ENCODE assay signal across 17 mouse cellular contexts in the genomic region with DNA sequence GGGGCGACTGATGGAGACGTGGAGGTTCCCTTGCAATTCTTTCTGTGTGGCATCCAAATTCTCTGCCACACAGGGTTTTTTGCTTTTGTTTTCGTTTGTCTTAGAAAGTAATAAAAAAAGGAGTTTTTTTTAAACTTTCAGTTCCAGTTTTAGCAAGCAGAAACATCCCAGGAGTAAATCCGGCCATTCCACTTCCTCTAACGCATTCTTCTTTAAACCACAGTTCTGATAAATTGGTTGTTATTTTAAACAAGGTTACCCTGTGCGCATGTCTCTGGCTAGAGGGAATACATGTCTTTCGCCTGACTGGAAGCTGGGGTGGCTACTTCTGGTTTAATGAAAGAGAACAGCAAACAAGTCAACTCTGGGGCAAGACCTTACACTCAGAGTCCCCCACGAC. TPM values are rescaled to one million over a fixed set of nuclear protein-coding genes. Genes with fewer than 3 reads are reported as not detected.
DNase-seq lines count a peak whose midpoint lies in the region; ATAC-seq and TF ChIP-seq lines count a peak whose summit lies in the region.
"Had no signal": no experiment of that assay in that cellular context is flagged by ENCODE, and none has a peak within 500 bp of the region (broad histone marks: within the 10 kb centered on the region; RNA-seq: fewer than 3 reads in every experiment).

No protein-coding gene starts in this region.

- ATAC-seq in lung, embryonic 16.5 days (ENCODE audit: low read depth) = no peak
- no peak for ATAC-seq in lung, postnatal 0 days
- ATAC-seq: midbrain, embryonic 13.5 days had no signal

- H3K4me3 ChIP-seq in kidney, adult 2 months (ENCODE audit: insufficient read depth, low read depth, low read length) = no peak overlapping the region
- no peak overlapping the region for H3K4me3 ChIP-seq in lung, embryonic 16.5 days (ENCODE audit: low read length)
- H3K4me3 ChIP-seq in lung, postnatal 0 days (ENCODE audit: low read depth, low read length) = no peak overlapping the region
- H3K4me3 ChIP-seq in embryonic fibroblast, embryonic 13.5 days (ENCODE audit: insufficient read depth, low read length) = no peak overlapping the region
- H3K4me3 ChIP-seq in small intestine, adult 2 months (ENCODE audit: low read depth, low read length) = no peak overlapping the region
- H3K4me3 ChIP-seq: embryonic facial prominence, embryonic 12.5 days; forebrain, embryonic 10.5 days; heart, adult 2 months; hindbrain, embryonic 10.5 days; midbrain, embryonic 13.5 days had no signal

- H3K36me3 ChIP-seq in kidney, adult 2 months (ENCODE audit: control insufficient read depth, insufficient read depth, low read length) = no peaks in the 10 kb centered on the region
- no peaks in the 10 kb centered on the region for H3K36me3 ChIP-seq in lung, embryonic 16.5 days (ENCODE audit: control insufficient read depth, insufficient read depth, low read length)
- no peaks in the 10 kb centered on the region for H3K36me3 ChIP-seq in lung, postnatal 0 days (ENCODE audit: insufficient read depth, low read length)
- no peaks in the 10 kb centered on the region for H3K36me3 ChIP-seq in small intestine, adult 2 months (ENCODE audit: control insufficient read depth, insufficient read depth, low read length)
- H3K36me3 ChIP-seq: embryonic facial prominence, embryonic 12.5 days; forebrain, embryonic 10.5 days; hindbrain, embryonic 10.5 days; midbrain, embryonic 13.5 days had no signal

- no peak for TF ChIP-seq EP300 in lung, postnatal 0 days (IDR thresholded peaks at IDR 0.05)

- DNase-seq in kidney, adult 2 months = peak; percentile 23
- no peak for DNase-seq in kidney, adult 11 months
- DNase-seq in lung, postnatal 0 days (ENCODE audit: low spot score) = no peak
- DNase-seq in embryo, embryonic 11 days = no peak
- DNase-seq: adrenal gland, postnatal 10 days; cerebellum, postnatal 14 days; heart, adult 2 months; left cerebral cortex, postnatal 4 days; lung, adult 18-20 months had no signal

- 0 out of 2 replicates have a peak overlapping the region, but pooled peaks have one; percentile 13 for H3K9ac ChIP-seq in lung, embryonic 16.5 days (ENCODE audit: low read length)
- no peak overlapping the region for H3K9ac ChIP-seq in lung, postnatal 0 days (replicated peaks; ENCODE audit: low read depth)
- H3K9ac ChIP-seq: embryonic facial prominence, embryonic 12.5 days; midbrain, embryonic 13.5 days had no signal

- H3K4me2 ChIP-seq in lung, embryonic 16.5 days (ENCODE audit: low read depth, low read length) = no peak overlapping the region
- no peak overlapping the region for H3K4me2 ChIP-seq in lung, postnatal 0 days (replicated peaks; ENCODE audit: low read depth, low read length)
- H3K4me2 ChIP-seq: embryonic facial prominence, embryonic 12.5 days; midbrain, embryonic 13.5 days had no signal

- TF ChIP-seq POLR2A in kidney, adult 2 months (IDR thresholded peaks at IDR 0.05; ENCODE audit: low read depth, low read length) = no peak
- no peak for TF ChIP-seq POLR2A in embryonic fibroblast, embryonic 13.5 days (IDR thresholded peaks at IDR 0.05; ENCODE audit: low read depth, low read length)
- no peak for TF ChIP-seq POLR2A in small intestine, adult 2 months (IDR thresholded peaks at IDR 0.05; ENCODE audit: low read depth, low read length)

- no peak for TF ChIP-seq CTCF in kidney, adult 2 months (conservative IDR thresholded peaks at IDR 0.05; ENCODE audit: insufficient read depth, insufficient read length, low read depth, low read length)
- no peak for TF ChIP-seq CTCF in lung, postnatal 0 days (IDR thresholded peaks at IDR 0.05)
- no peak for TF ChIP-seq CTCF in embryonic fibroblast, embryonic 13.5 days (IDR thresholded peaks at IDR 0.05; ENCODE audit: borderline replicate concordance, insufficient read depth, low read length)
- TF ChIP-seq CTCF in small intestine, adult 2 months (IDR thresholded peaks at IDR 0.05; ENCODE audit: extremely low read depth, insufficient read length, insufficient replicate concordance, low read depth, low read length) = no peak

- 64% methylated on average over 8 of the region's 8 CpGs for WGBS in kidney, adult 2 months
- 36% methylated on average over 8 of the region's 8 CpGs for WGBS in lung, embryonic 16.5 days
- WGBS in lung, postnatal 0 days = 38% methylated on average over 8 of the region's 8 CpGs
- 76% methylated on average over 8 of the region's 8 CpGs for WGBS in small intestine, adult 2 months

- peaks cover 3% of the 10 kb centered on the region; the same call in 1 of the 2 replicates for H3K4me1 ChIP-seq in kidney, adult 2 months (ENCODE audit: control insufficient read depth, insufficient read depth, low read length)
- peaks cover 7% of the 10 kb centered on the region; the same call in 1 of the 2 replicates for H3K4me1 ChIP-seq in lung, embryonic 16.5 days (replicated peaks; ENCODE audit: control insufficient read depth, insufficient read depth, low read length)
- H3K4me1 ChIP-seq in lung, postnatal 0 days (ENCODE audit: insufficient read depth, low read depth, low read length) = no peaks in the 10 kb centered on the region
- H3K4me1 ChIP-seq in embryonic fibroblast, embryonic 13.5 days (ENCODE audit: control insufficient read depth, insufficient read depth, low read length) = peaks cover 10% of the 10 kb centered on the region
- peaks cover 19% of the 10 kb centered on the region for H3K4me1 ChIP-seq in small intestine, adult 2 months (ENCODE audit: control insufficient read depth, insufficient read depth, insufficient read length, low read length)

- no peaks in the 10 kb centered on the region for H3K9me3 ChIP-seq in lung, embryonic 16.5 days (ENCODE audit: control insufficient read depth, low read length)
- no peaks in the 10 kb centered on the region for H3K9me3 ChIP-seq in lung, postnatal 0 days (ENCODE audit: low read length)
- H3K9me3 ChIP-seq: embryonic facial prominence, embryonic 12.5 days; forebrain, embryonic 10.5 days; hindbrain, embryonic 10.5 days; midbrain, embryonic 13.5 days had no signal

- no peaks in the 10 kb centered on the region for H3K27me3 ChIP-seq in kidney, adult 2 months (replicated peaks; ENCODE audit: control insufficient read depth, insufficient read depth, low read length)
- H3K27me3 ChIP-seq in lung, embryonic 16.5 days (ENCODE audit: control insufficient read depth, insufficient read depth, low read depth, low read length) = no peaks in the 10 kb centered on the region
- no peaks in the 10 kb centered on the region for H3K27me3 ChIP-seq in lung, postnatal 0 days (replicated peaks; ENCODE audit: insufficient read depth, low read length)
- no peaks in the 10 kb centered on the region for H3K27me3 ChIP-seq in small intestine, adult 2 months (ENCODE audit: control insufficient read depth, insufficient read depth, low read length)
- H3K27me3 ChIP-seq: embryonic facial prominence, embryonic 12.5 days; midbrain, embryonic 13.5 days had no signal

- H3K27ac ChIP-seq in kidney, adult 2 months (ENCODE audit: insufficient read depth, low read depth, low read length) = no peak overlapping the region
- H3K27ac ChIP-seq in lung, embryonic 16.5 days (ENCODE audit: low read length) = no peak overlapping the region
- H3K27ac ChIP-seq in lung, postnatal 0 days (ENCODE audit: low read length) = no peak overlapping the region
- H3K27ac ChIP-seq in embryonic fibroblast, embryonic 13.5 days (ENCODE audit: insufficient read depth, low read length) = peak overlapping the region; percentile 37; the same call in 1 of the 2 replicates
- peak overlapping the region; percentile 33 for H3K27ac ChIP-seq in small intestine, adult 2 months (ENCODE audit: insufficient read depth, low read depth, low read length)
- H3K27ac ChIP-seq: embryonic facial prominence, embryonic 12.5 days; forebrain, embryonic 10.5 days; heart, adult 2 months; hindbrain, embryonic 10.5 days; midbrain, embryonic 13.5 days had no signal

RNA-seq across cellular contexts. Expression of a gene that starts 16.3 kb away (rescaled TPM):
- polyA plus RNA-seq in kidney, adult 2 months (2012; rRNA removed) = 0.80 TPM in 1 of 2 replicates, not detected in the other
- not detected in 2 replicates for polyA plus RNA-seq in lung, embryonic 16.5 days (2015; fragmentation: Nextera tagmentation; extraction: Ambion mirVana)
- polyA plus RNA-seq in lung, postnatal 0 days (2015; fragmentation: Nextera tagmentation; extraction: Ambion mirVana) = not detected in 2 replicates
- polyA plus RNA-seq in embryonic fibroblast, embryonic 13.5 days (2011; ENCODE audit: insufficient read length, low read depth, missing spikeins) = not detected in 2 replicates
- polyA plus RNA-seq in small intestine, adult 2 months (2012; rRNA removed) = not detected in 2 replicates
- polyA plus RNA-seq: forebrain, embryonic 10.5 days; heart, adult 2 months; hindbrain, embryonic 10.5 days; kidney, embryonic 16.5 days; midbrain, embryonic 13.5 days had no signal

RNA-seq across cellular contexts. Expression of a gene that starts 30.2 kb away (rescaled TPM):
- polyA plus RNA-seq in kidney, adult 2 months (2012; rRNA removed) = 27.2 and 29.9 TPM in 2 replicates
- 5.5 and 5.8 TPM in 2 replicates for polyA plus RNA-seq in lung, embryonic 16.5 days (2015; fragmentation: Nextera tagmentation; extraction: Ambion mirVana)
- polyA plus RNA-seq in lung, postnatal 0 days (2015; fragmentation: Nextera tagmentation; extraction: Ambion mirVana) = 4.3 and 5.6 TPM in 2 replicates
- 11.9 and 17.7 TPM in 2 replicates for polyA plus RNA-seq in embryonic fibroblast, embryonic 13.5 days (2011; ENCODE audit: insufficient read length, low read depth, missing spikeins)
- polyA plus RNA-seq in small intestine, adult 2 months (2012; rRNA removed) = 15.4 and 30.0 TPM in 2 replicates

RNA-seq across cellular contexts. Expression of a gene that starts 50.1 kb away (rescaled TPM):
- polyA plus RNA-seq in kidney, adult 2 months (2012; rRNA removed) = 0.05 TPM in 1 of 2 replicates, not detected in the other
- 0.18 TPM in 1 of 2 replicates, not detected in the other for polyA plus RNA-seq in lung, embryonic 16.5 days (2015; fragmentation: Nextera tagmentation; extraction: Ambion mirVana)
- polyA plus RNA-seq in lung, postnatal 0 days (2015; fragmentation: Nextera tagmentation; extraction: Ambion mirVana) = not detected in 2 replicates
- polyA plus RNA-seq in embryonic fibroblast, embryonic 13.5 days (2011; ENCODE audit: insufficient read length, low read depth, missing spikeins) = not detected in 2 replicates
- not detected in 2 replicates for polyA plus RNA-seq in small intestine, adult 2 months (2012; rRNA removed)
- polyA plus RNA-seq: heart, adult 2 months had no signal

Comparison
In these comparisons a context has a peak if more than half of its experiments do, and no peak if none do; other contexts are left out.
1. H3K27ac ChIP-seq: peak in embryonic fibroblast, embryonic 13.5 days (single experiment) and small intestine, adult 2 months (single experiment); none in kidney, adult 2 months (single experiment), lung, embryonic 16.5 days (single experiment) and lung, postnatal 0 days (single experiment).